Mouse (Mus musculus) myocyte (in vitro differentiated cells): ENCODE measurements around the gene Pmpca. TPM values are rescaled to one million over a fixed set of nuclear protein-coding genes. Genes with fewer than 3 reads are reported as not detected.

Experiments used
- H3K27me3 ChIP-seq: one replicate; pipeline ENCODE4 v1.6.1; 2011; ENCODE audit not compliant: control insufficient read depth, insufficient read depth, insufficient read length
- H3K36me3 ChIP-seq: one replicate; pipeline ENCODE4 v1.6.1; 2011; ENCODE audit not compliant: control insufficient read depth, insufficient read depth
- H3K4me2 ChIP-seq: one replicate; pipeline ENCODE4 v1.6.1; 2011; ENCODE audit warnings: low read depth, control low read depth
- H3K4me3 ChIP-seq: one replicate; pipeline ENCODE4 v1.5.1; 2011; ENCODE audit warnings: mild to moderate bottlenecking, control low read depth, moderate library complexity
- H3K79me2 ChIP-seq: one replicate; pipeline ENCODE4 v1.6.1; 2011; ENCODE audit not compliant: control insufficient read depth, insufficient read depth
- H3ac ChIP-seq: one replicate; pipeline ENCODE4 v1.6.1; 2011; ENCODE audit not compliant: control insufficient read depth, insufficient read length
- CEBPB ChIP-seq: IDR thresholded peaks from 2 replicates; pipeline ENCODE4 v1.6.1; 2011; ENCODE audit warnings: mild to moderate bottlenecking, moderate library complexity; ENCODE audit not compliant: poor library complexity, insufficient read depth, severe bottlenecking
- E2F4 ChIP-seq: IDR thresholded peaks from one replicate; pipeline ENCODE4 v1.6.1; 2011; ENCODE audit warnings: mild to moderate bottlenecking, control low read depth, moderate library complexity; ENCODE audit not compliant: insufficient read depth
- MAX ChIP-seq: IDR thresholded peaks from one replicate; pipeline ENCODE4 v1.6.1; 2011; ENCODE audit warnings: low read depth, mild to moderate bottlenecking, control low read depth
- MYOD1 ChIP-seq, 3 experiments: IDR thresholded peaks; one replicate each; pipeline ENCODE4 v1.6.1; 2011; ENCODE audit warnings: control low read depth in 2 of 3, low read depth in 2 of 3, mild to moderate bottlenecking in 2 of 3, moderate library complexity in 1 of 3; ENCODE audit not compliant: insufficient read length in 2 of 3, control insufficient read depth in 1 of 3
- MYOG ChIP-seq, 3 experiments: IDR thresholded peaks; one replicate each; pipeline ENCODE4 v1.6.1; 2011; ENCODE audit warnings: control low read depth in 2 of 3, low read depth in 2 of 3, mild to moderate bottlenecking in 2 of 3; ENCODE audit not compliant: insufficient read length in 2 of 3, control insufficient read depth in 1 of 3, insufficient read depth in 1 of 3
- POLR2A ChIP-seq: IDR thresholded peaks from one replicate; pipeline ENCODE4 v1.6.1; 2011; ENCODE audit warnings: low read depth, mild to moderate bottlenecking, control low read depth, moderate library complexity; ENCODE audit not compliant: insufficient read length
- POLR2AphosphoS2 ChIP-seq: IDR thresholded peaks from one replicate; pipeline ENCODE4 v1.6.1; 2011; ENCODE audit warnings: low read depth, control low read depth; ENCODE audit not compliant: insufficient read length
- REST ChIP-seq: IDR thresholded peaks from one replicate; pipeline ENCODE4 v1.6.1; 2011; ENCODE audit warnings: mild to moderate bottlenecking, control low read depth, moderate library complexity; ENCODE audit not compliant: insufficient read depth, insufficient read length
- SRF ChIP-seq: IDR thresholded peaks from one replicate; pipeline ENCODE4 v1.6.1; 2011; ENCODE audit warnings: low read depth; ENCODE audit not compliant: control insufficient read depth, insufficient read length
- TCF12 ChIP-seq: IDR thresholded peaks from one replicate; pipeline ENCODE4 v1.6.1; 2011; ENCODE audit warnings: mild to moderate bottlenecking, control low read depth; ENCODE audit not compliant: poor library complexity, insufficient read depth, severe bottlenecking
- TCF3 ChIP-seq: IDR thresholded peaks from one replicate; pipeline ENCODE4 v1.6.1; 2011; ENCODE audit warnings: low read depth, control low read depth; ENCODE audit not compliant: insufficient read length
- USF1 ChIP-seq: IDR thresholded peaks from one replicate; pipeline ENCODE4 v1.6.1; 2011; ENCODE audit warnings: low read depth, mild to moderate bottlenecking, control low read depth, moderate library complexity
- polyA plus RNA-seq: library from polyadenylated mRNA; unstranded; fragments of >200 nt; fragmentation: generic; extraction: Trizol; gene quantifications from one replicate; pipeline ENCODE4 v1.2.1, GENCODE M21; 2012; ENCODE audit warnings: missing spikeins

Gene Pmpca
- polyA plus RNA-seq = 111 TPM

GRCm38 (mm10) chr2:26389154-26389690 is at the start of gene Pmpca, which contains the start of gene Entr1:
Pmpca (plus strand) TSS chr2:26389339.
Entr1 (minus strand) TSS chr2:26389316.
- peaks cover 33% of the 10 kb centered on the region for H3K79me2 ChIP-seq

GRCm38 (mm10) chr2:26341510-26341981 is 47.6 kb upstream of the Pmpca start:
- Histone ChIP-seq H3K27me3 (no peaks in the 10 kb centered on the region), H3K4me2 (peak overlapping the region; percentile 38), H3K79me2 (no peaks in the 10 kb centered on the region), H3ac (no peak overlapping the region), H3K4me3 (no peak overlapping the region), H3K36me3 (no peaks in the 10 kb centered on the region)
- TF ChIP-seq TCF12 (no peak), CEBPB (no peak), POLR2AphosphoS2 (no peak), USF1 (no peak), SRF (no peak), E2F4 (no peak), TCF3 (no peak), REST (no peak), POLR2A (no peak), MYOG (IDR thresholded peaks at IDR 0.05; ENCODE audit: control insufficient read depth in 1 of 3, insufficient read depth in 1 of 3, insufficient read length in 2 of 3, low read depth in 2 of 3) (no peak), MYOD1 (IDR thresholded peaks at IDR 0.05; ENCODE audit: control insufficient read depth in 1 of 3, insufficient read length in 2 of 3, low read depth in 2 of 3) (no peak), MAX (no peak)

More at GRCm38 (mm10) chr2:26389154-26389690, at the start of gene Pmpca, which contains the start of gene Entr1:
- TF ChIP-seq TCF3 = no peak
- no peak for TF ChIP-seq TCF12
- no peak for TF ChIP-seq SRF
- TF ChIP-seq MYOG (IDR thresholded peaks at IDR 0.05; ENCODE audit: control insufficient read depth in 1 of 3, insufficient read depth in 1 of 3, insufficient read length in 2 of 3, low read depth in 2 of 3) = peak in 2 of 3 experiments; percentile 25 to 41
- TF ChIP-seq USF1 = no peak
- TF ChIP-seq CEBPB = no peak
- peak in 1 of 3 experiments; percentile 58 for TF ChIP-seq MYOD1 (IDR thresholded peaks at IDR 0.05; ENCODE audit: control insufficient read depth in 1 of 3, insufficient read length in 2 of 3, low read depth in 2 of 3)
- peak; percentile 94 for TF ChIP-seq POLR2A
- no peak for TF ChIP-seq MAX
- peak; percentile 95 for TF ChIP-seq POLR2AphosphoS2
- TF ChIP-seq E2F4 = no peak
- peak; percentile 21 for TF ChIP-seq REST
- peak within 1 kb of the TSS; percentile 96 for H3K4me3 ChIP-seq
- H3ac ChIP-seq = peak within 1 kb of the TSS; percentile 90
- peaks cover 46% of the 10 kb centered on the region for H3K36me3 ChIP-seq
- peak within 1 kb of the TSS; percentile 91 for H3K4me2 ChIP-seq
- no peaks in the 10 kb centered on the region for H3K27me3 ChIP-seq

DNA sequence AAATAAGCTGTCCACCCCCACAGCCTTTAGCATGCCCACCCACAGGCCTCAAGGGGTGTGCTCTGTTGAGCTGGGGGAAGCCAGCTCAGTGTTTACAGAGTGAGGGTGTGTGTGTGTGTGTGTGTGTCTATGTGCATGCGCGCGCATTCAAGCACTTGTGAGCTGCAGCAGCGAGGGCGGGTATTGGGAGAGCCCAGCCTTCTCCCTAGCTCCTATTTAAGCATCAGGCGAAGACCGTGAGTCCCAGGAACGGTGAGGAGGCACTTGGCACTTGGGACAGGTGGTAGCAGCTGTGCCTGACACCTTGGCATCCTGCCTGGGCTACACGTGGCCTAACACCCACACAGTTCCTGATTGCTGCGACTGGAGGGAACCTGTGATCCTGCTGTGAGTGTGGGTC is 47.1 kb upstream of the Pmpca start:
- Histone ChIP-seq H3K36me3 (no peaks in the 10 kb centered on the region), H3K4me3 (no peak overlapping the region), H3K79me2 (no peaks in the 10 kb centered on the region), H3K4me2 (peak overlapping the region; percentile 38), H3ac (no peak overlapping the region), H3K27me3 (no peaks in the 10 kb centered on the region)
- TF ChIP-seq E2F4 (no peak), POLR2AphosphoS2 (no peak), POLR2A (no peak), CEBPB (no peak), REST (no peak), USF1 (peak; percentile 41), TCF3 (peak; percentile 88), SRF (no peak), MYOG (IDR thresholded peaks at IDR 0.05; ENCODE audit: control insufficient read depth in 1 of 3, insufficient read depth in 1 of 3, insufficient read length in 2 of 3, low read depth in 2 of 3) (peak; percentile 61 to 96 (median 94)), TCF12 (peak; percentile 22), MYOD1 (IDR thresholded peaks at IDR 0.05; ENCODE audit: control insufficient read depth in 1 of 3, insufficient read length in 2 of 3, low read depth in 2 of 3) (peak; percentile 32 to 99 (median 96)), MAX (no peak)

GRCm38 (mm10) chr2:26342609-26343490 is 46.3 kb upstream of the Pmpca start:
- H3K4me3 ChIP-seq = no peak overlapping the region

More at GRCm38 (mm10) chr2:26342609-26343490, 46.3 kb upstream of the Pmpca start:
- Histone ChIP-seq H3K79me2 (no peaks in the 10 kb centered on the region), H3K4me2 (no peak overlapping the region), H3K36me3 (peaks cover 2% of the 10 kb centered on the region), H3ac (no peak overlapping the region), H3K27me3 (no peaks in the 10 kb centered on the region)
- TF ChIP-seq MAX (no peak), MYOD1 (IDR thresholded peaks at IDR 0.05; ENCODE audit: control insufficient read depth in 1 of 3, insufficient read length in 2 of 3, low read depth in 2 of 3) (no peak), TCF3 (no peak), MYOG (IDR thresholded peaks at IDR 0.05; ENCODE audit: control insufficient read depth in 1 of 3, insufficient read depth in 1 of 3, insufficient read length in 2 of 3, low read depth in 2 of 3) (no peak), USF1 (no peak)
